Mouse (Mus musculus) lung, postnatal 0 days (tissue): ENCODE measurements around the gene Dcaf4. TPM values are rescaled to one million over a fixed set of nuclear protein-coding genes. Genes with fewer than 3 reads are reported as not detected.

ENCODE experiments used
- ATAC-seq: fragments of 200-750 bp; cut with Nextera tagmentation; 2 replicates; pipeline ENCODE4 v1.8.0; 2017; ENCODE audit warnings: moderate library complexity
- DNase-seq: peaks from one replicate; pipeline ENCODE4 v3.0.0-alpha.2; 2016; ENCODE audit warnings: low spot score
- H3K27ac ChIP-seq: fragments of 300-500 bp; sonication (generic); 2 replicates; pipeline ENCODE4 v1.5.1; 2014; ENCODE audit warnings: antibody characterized with exemption, mild to moderate bottlenecking, low read length, mixed read lengths
- H3K27me3 ChIP-seq: fragments of 300-500 bp; sonication (generic); replicated peaks from 2 replicates; pipeline ENCODE4 v1.6.1; 2014; ENCODE audit warnings: low read length, mixed read lengths; ENCODE audit not compliant: insufficient read depth
- H3K36me3 ChIP-seq: fragments of 300-500 bp; sonication (generic); 2 replicates; pipeline ENCODE4 v1.6.1; 2014; ENCODE audit warnings: low read length, mixed read lengths; ENCODE audit not compliant: insufficient read depth
- H3K4me1 ChIP-seq: fragments of 300-500 bp; sonication (generic); 2 replicates; pipeline ENCODE4 v1.6.1; 2014; ENCODE audit warnings: antibody characterized with exemption, low read depth, low read length, mixed read lengths; ENCODE audit not compliant: insufficient read depth
- H3K4me2 ChIP-seq: fragments of 300-500 bp; sonication (generic); replicated peaks from 2 replicates; pipeline ENCODE4 v1.6.1; 2014; ENCODE audit warnings: low read depth, mild to moderate bottlenecking, low read length, moderate library complexity, mixed read lengths
- H3K4me3 ChIP-seq: fragments of 300-500 bp; sonication (generic); 2 replicates; pipeline ENCODE4 v1.5.1; 2014; ENCODE audit warnings: low read depth, low read length
- H3K9ac ChIP-seq: fragments of 300-500 bp; sonication (generic); replicated peaks from 2 replicates; pipeline ENCODE4 v1.6.1; 2014; ENCODE audit warnings: low read depth, mild to moderate bottlenecking
- H3K9me3 ChIP-seq: fragments of 300-500 bp; sonication (generic); 2 replicates; pipeline ENCODE4 v1.6.1; 2016; ENCODE audit warnings: low read length, mixed read lengths
- CTCF ChIP-seq: IDR thresholded peaks from 2 replicates; pipeline ENCODE4 v1.5.1; 2016; ENCODE audit warnings: antibody characterized with exemption, mild to moderate bottlenecking
- EP300 ChIP-seq: IDR thresholded peaks from 2 replicates; pipeline ENCODE4 v1.6.1; 2016; ENCODE audit warnings: antibody characterized with exemption, mild to moderate bottlenecking, control low read depth
- WGBS: fragments of 180-500 bp; shearing (Covaris S2); extraction: QIAGEN DNeasy Blood & Tissue Kit; methylation state at CpG from one replicate; pipeline ENCODE4 v1.1.7; 2014; 5-methylcytosine and 5-hydroxymethylcytosine counted together
- polyA plus RNA-seq: library from polyadenylated mRNA; unstranded; fragments of >200 nt; fragmentation: Nextera tagmentation; extraction: Ambion mirVana; gene quantifications from 2 replicates; pipeline ENCODE4 v1.2.1, GENCODE M21; 2015

Gene Dcaf4
- polyA plus RNA-seq, result 10.4 and 11.3 TPM in 2 replicates

- H3K4me3 ChIP-seq, result peak within 1 kb of the TSS; percentile 67
- 0 out of 2 replicates have a peak within 1 kb of the TSS, but pooled peaks have one; percentile 3 for H3K9ac ChIP-seq
- TF ChIP-seq CTCF (peak; percentile 53), EP300 (no peak)
- WGBS, result 1% methylated on average over 32 of the region's 32 CpGs
- no peaks in the 10 kb centered on the region for H3K36me3 ChIP-seq
- DNase-seq (peak; percentile 97), ATAC-seq (peak; percentile 99)
- 0 out of 2 replicates have a peak within 1 kb of the TSS, but pooled peaks have one; percentile 22 for H3K27ac ChIP-seq
- H3K9me3 ChIP-seq, result no peaks in the 10 kb centered on the region
- H3K4me1 ChIP-seq, result no peaks in the 10 kb centered on the region
- H3K4me2 ChIP-seq, result peak within 1 kb of the TSS; percentile 61
- H3K27me3 ChIP-seq, result no peaks in the 10 kb centered on the region
These were observed at the start of gene Dcaf4 for GRCm38 (mm10) chr12:83520311-83520890. Gene Dcaf4 (plus strand): TSS chr12:83520466.

DNA sequence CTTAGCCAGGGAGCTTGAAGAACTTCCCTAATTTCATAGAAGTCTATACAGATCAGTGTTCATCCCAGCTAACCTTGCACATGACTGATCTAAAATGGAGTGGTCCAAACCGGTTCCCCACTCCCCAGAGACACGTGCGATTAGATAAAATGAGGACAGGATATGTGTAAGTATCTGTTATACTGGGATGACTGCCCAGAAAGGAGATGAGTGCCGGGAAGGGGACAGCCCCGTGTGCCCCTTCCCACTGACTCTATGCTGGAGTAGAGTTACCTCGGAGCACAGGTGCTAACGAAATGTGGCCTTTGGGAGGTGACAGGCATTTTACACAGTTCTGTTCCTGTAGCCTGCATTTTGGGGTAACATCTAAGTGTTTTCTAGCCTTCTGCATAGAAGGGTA is 48.5 kb upstream of the Dcaf4 start:
- no peak overlapping the region for H3K27ac ChIP-seq
- H3K9me3 ChIP-seq, result no peaks in the 10 kb centered on the region
- no peaks in the 10 kb centered on the region for H3K4me1 ChIP-seq
- WGBS, result 55% methylated on average over 7 of the region's 7 CpGs
- no peak for ATAC-seq
- H3K4me3 ChIP-seq, result no peak overlapping the region
- TF ChIP-seq EP300, result no peak
- no peak for TF ChIP-seq CTCF
- no peak overlapping the region for H3K9ac ChIP-seq
- no peaks in the 10 kb centered on the region for H3K27me3 ChIP-seq
- DNase-seq, result no peak
- H3K4me2 ChIP-seq, result no peak overlapping the region
- H3K36me3 ChIP-seq, result no peaks in the 10 kb centered on the region

DNA sequence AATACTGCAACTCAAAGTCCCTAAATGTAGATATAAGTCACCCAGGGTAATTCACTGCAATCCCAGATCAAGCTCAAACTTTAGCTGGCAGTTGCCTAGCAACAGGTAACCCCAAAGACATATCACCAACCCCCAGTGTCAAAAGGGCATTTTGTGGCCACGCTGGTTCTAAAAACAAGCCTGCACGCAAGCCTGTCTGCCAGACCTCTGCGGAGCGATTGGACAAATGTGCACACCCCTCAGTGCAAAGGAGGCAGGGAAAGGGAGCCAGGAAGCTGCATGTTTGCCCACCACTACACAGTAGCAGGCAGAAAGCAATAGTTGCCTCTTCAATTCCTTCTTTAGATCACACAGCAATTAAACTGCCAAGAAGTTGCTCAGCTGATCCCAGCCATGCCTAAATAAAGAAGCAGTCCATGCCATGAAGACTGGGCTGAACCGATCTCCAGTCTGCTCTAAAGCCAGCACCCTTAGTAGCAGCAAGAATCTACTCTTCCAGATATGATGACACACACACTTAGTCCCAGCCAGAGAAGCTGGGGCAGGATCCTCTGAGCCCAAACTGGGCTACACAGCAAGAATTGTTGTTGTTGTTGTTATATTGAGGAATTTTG is 46.2 kb upstream of the Dcaf4 start:
- Histone ChIP-seq H3K27ac (no peak overlapping the region), H3K9me3 (no peaks in the 10 kb centered on the region), H3K4me2 (no peak overlapping the region), H3K36me3 (no peaks in the 10 kb centered on the region), H3K4me1 (no peaks in the 10 kb centered on the region), H3K27me3 (no peaks in the 10 kb centered on the region), H3K4me3 (no peak overlapping the region), H3K9ac (no peak overlapping the region)
- ATAC-seq (no peak), DNase-seq (no peak)
- TF ChIP-seq CTCF, result no peak
- TF ChIP-seq EP300, result no peak
- WGBS, result 26% methylated on average over 5 of the region's 5 CpGs

DNA sequence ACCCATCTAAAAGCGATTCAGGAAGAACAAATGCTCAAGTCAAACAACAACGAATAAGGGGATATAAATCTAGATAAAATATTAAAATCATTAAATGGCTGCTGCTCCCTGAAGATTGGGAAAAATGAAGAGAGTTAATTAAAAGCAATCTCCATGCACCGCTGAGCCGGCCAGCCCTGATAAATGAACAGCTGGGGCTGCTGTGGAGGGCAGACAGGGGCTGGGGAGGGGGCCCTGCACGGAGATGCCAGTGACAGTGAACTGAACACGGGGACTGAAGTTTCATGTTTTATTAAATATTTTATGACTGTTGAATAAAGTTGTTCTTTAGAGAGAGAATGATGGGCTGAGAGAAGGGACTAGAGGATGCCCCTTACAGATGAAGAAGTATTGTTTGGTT is 44.8 kb upstream of the Dcaf4 start:
- TF ChIP-seq EP300 (no peak), CTCF (no peak)
- Histone ChIP-seq H3K36me3 (no peaks in the 10 kb centered on the region), H3K4me3 (no peak overlapping the region)

DNA sequence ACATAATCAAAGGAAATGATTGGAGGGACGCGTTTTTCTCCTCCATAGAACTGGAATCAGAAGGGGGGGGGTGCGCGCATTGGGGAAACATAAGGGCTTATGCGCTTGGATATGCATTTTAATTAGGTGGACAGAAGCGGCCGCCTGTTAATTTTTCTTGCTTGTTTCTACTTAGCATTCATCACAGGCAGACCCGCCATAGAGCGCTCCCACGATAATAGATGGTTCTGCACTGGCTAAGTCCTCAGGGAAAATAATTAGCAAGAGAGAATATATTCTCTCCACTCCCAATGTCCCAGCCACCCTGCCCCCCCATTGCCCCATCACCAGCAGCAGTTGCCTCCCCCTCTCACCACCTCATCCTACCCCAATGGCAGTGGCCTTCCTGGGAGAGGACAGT is 44.0 kb upstream of the Dcaf4 start:
- no peak overlapping the region for H3K9ac ChIP-seq
- DNase-seq (no peak), ATAC-seq (no peak)
- H3K4me3 ChIP-seq, result no peak overlapping the region
- no peaks in the 10 kb centered on the region for H3K36me3 ChIP-seq
- no peak overlapping the region for H3K27ac ChIP-seq
- H3K4me2 ChIP-seq, result no peak overlapping the region
- no peaks in the 10 kb centered on the region for H3K27me3 ChIP-seq
- H3K4me1 ChIP-seq, result no peaks in the 10 kb centered on the region
- no peak for TF ChIP-seq EP300
- no peak for TF ChIP-seq CTCF
- no peaks in the 10 kb centered on the region for H3K9me3 ChIP-seq
- WGBS, result 88% methylated on average over 10 of the region's 10 CpGs

More for the DNA sequence above, 44.8 kb upstream of the Dcaf4 start:
- H3K4me2 ChIP-seq, result no peak overlapping the region
- no peaks in the 10 kb centered on the region for H3K9me3 ChIP-seq
- no peaks in the 10 kb centered on the region for H3K27me3 ChIP-seq
- H3K27ac ChIP-seq, result no peak overlapping the region
- no peak overlapping the region for H3K9ac ChIP-seq
- WGBS, result 42% methylated on average over 6 of the region's 6 CpGs
- no peaks in the 10 kb centered on the region for H3K4me1 ChIP-seq
- no peak for DNase-seq
- no peak for ATAC-seq

GRCm38 (mm10) chr12:83479140-83479539 is 41.1 kb upstream of the Dcaf4 start:
- no peak overlapping the region for H3K27ac ChIP-seq
- no peak overlapping the region for H3K4me2 ChIP-seq

More at GRCm38 (mm10) chr12:83479140-83479539, 41.1 kb upstream of the Dcaf4 start:
- H3K4me1 ChIP-seq, result no peaks in the 10 kb centered on the region
- no peak overlapping the region for H3K4me3 ChIP-seq
- no peaks in the 10 kb centered on the region for H3K9me3 ChIP-seq
- no peak for ATAC-seq
- no peaks in the 10 kb centered on the region for H3K36me3 ChIP-seq
- H3K27me3 ChIP-seq, result no peaks in the 10 kb centered on the region; the same call in 1 of the 2 replicates
- no peak for DNase-seq
- H3K9ac ChIP-seq, result no peak overlapping the region
- WGBS, result 60% methylated on average over 1 of the region's 1 CpGs
- no peak for TF ChIP-seq EP300
